Mouse (Mus musculus) olfactory bulb, adult 2 months (tissue): ENCODE results near the gene Pdxk.

Source experiments
- CTCF ChIP-seq: fragments of 200-500 bp; IDR thresholded peaks from 2 replicates; pipeline ENCODE4 v1.5.1; 2012; ENCODE audit warnings: low read depth, mild to moderate bottlenecking, low read length, moderate library complexity; ENCODE audit not compliant: insufficient read depth
- POLR2A ChIP-seq: fragments of 200-500 bp; IDR thresholded peaks from 2 replicates; pipeline ENCODE4 v1.6.1; 2012; ENCODE audit warnings: mild to moderate bottlenecking, low read depth, low read length, moderate library complexity; ENCODE audit not compliant: insufficient read depth

DNA sequence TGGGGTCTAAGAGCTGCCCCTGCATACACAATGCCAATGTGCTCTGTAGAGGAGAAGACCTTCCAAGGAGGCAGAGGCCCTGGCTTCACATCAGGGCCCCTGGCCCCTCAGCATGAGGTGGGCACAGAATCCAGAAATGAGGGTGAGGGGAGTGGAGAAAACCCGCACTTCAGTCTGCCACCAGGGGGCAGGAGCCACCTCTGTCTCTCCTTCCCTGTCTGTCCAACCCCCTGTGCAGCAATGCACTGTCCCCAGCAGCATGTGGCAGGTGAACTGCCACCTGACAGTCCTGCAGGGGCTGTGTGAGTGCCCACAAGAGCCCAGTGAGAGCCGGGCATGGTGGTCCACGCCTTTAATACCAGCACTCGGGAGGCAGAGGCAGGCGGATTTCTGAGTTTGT is 25.2 kb downstream of the Pdxk start:
- TF ChIP-seq POLR2A (no peak), CTCF (peak; percentile 27; the same call in 1 of the 2 replicates)
